Mouse (Mus musculus): Measurements from ENCODE around the gene Zfp622.

Zfp622 gene

DNA sequence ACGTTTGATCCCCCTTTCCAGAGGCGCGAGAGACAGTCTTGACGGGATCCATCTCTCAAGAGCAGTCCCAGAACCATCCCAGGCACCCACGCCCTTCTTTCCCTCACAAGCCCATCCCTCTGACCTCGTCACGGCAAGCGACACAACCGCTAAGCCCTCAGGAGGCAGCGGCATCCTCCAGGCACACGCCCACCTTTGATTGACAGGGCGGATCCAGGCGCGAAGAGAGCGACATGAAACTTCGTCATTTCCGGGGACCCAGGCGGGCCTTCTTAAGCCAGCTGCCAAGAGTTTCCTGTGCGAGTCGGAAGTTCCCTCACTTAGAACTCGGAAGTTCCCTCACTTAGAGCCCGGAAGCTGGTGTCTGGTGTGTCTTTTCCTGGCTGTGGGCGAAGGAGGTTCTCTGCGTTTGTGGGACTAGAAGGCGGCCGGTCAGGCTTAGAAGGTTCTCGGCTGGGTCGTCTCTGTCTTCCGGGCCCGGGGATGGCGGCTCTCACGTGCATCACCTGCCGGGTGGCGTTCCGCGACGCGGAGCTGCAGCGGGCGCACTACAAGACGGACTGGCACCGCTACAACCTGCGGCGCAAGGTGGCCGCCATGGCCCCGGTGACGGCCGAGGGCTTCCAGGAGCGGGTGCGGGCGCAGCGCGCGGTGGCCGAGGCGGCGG lies at the start of gene Zfp622:
Gene Zfp622 (plus strand): TSS at position 300 of the 667 bp plus-strand sequence.
- DNase-seq = peak; percentile 95 to 96

DNA sequence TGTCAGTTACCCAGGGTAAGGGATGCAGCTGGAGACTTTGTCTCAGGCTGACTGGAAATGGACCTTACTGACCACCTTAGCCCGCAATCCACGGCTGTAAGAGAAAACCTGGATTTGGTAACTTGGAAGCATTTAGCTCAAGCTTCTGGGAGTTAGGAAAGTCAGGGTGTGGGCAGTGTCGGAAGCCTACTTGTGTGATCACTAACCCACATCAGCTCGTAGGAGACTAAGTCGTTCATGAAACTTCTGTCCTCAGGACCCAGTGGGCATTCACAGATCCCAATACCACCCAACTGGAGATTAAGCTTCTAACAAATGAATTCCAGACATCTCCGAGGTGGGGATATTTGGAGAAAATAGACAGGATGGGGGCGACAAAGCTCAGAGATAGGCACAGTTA lies 49.8 kb upstream of the Zfp622 start:
- DNase-seq = no peak

GRCm38 (mm10) chr15:25938496-25938895 lies 45.7 kb upstream of the Zfp622 start:
- DNase-seq = no peak

DNA sequence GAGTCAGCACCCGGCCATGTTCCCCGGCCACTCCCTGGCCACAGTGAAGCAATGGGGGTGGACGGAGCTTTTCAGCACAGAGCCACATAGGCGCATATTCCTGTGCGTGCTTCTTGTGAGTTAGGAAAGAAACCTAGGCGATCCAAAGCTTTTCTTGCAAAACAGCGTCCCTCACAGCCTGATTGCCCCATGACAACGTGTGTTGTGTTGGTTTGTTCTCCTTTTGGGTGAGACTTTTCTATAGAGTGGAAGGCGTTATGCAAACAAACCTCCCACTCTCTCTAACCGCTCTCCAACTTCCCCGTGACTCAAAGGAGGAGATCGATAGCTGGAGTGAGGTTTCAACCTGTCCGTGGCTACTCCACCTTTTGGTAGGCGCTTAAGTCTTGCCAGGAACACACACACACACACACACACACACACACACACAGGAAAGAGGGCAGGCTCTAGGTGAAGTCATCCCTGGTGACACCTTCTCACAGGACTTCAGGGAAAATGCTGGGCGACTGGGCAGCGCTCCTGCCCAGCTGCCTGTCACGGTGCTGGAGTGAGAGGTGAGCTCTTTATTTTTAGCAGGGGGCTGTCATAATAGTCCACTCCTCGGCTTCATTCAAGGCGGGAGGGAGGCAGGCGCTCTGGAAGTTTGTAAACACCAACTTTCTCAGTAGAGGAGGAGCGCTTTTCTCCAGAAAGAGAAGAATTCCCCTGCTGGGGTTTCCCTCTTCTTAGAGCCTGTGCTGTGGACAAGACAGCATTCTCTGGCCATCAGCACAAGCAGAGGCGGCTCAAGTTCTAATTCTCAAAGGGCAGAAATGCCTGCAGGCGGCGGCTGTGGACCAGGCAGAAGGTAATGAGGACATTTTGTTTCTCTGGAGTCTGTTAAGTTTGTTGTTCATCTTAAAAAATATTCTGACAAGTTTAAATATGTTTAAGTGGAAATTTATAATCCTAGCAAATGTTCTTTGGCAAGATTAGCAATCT lies 43.5 kb upstream of the Zfp622 start:
- DNase-seq = peak; percentile 34 to 56

DNA sequence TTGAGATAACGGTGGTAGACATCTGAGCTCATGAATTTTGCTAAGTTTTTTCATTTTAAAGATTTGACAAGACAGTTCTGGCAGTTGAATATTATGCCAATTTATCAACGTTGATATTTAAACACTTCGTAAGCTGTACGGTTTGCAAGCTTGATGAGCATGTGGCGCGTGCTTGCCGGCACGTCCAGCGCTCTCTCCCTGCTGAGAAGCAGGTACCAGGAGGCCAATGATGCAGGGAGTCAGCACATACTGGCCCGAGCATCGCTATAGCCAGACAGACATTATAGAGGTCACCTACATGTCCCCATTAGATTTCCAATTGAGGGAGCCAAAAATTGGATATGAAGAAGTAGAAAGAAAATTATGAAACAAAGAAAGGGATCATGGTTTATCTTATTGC lies 42.7 kb upstream of the Zfp622 start:
- DNase-seq = no peak

- no peak for DNase-seq
Observed at GRCm38 (mm10) chr15:25942415-25942814, 41.8 kb upstream of the Zfp622 start.

DNA sequence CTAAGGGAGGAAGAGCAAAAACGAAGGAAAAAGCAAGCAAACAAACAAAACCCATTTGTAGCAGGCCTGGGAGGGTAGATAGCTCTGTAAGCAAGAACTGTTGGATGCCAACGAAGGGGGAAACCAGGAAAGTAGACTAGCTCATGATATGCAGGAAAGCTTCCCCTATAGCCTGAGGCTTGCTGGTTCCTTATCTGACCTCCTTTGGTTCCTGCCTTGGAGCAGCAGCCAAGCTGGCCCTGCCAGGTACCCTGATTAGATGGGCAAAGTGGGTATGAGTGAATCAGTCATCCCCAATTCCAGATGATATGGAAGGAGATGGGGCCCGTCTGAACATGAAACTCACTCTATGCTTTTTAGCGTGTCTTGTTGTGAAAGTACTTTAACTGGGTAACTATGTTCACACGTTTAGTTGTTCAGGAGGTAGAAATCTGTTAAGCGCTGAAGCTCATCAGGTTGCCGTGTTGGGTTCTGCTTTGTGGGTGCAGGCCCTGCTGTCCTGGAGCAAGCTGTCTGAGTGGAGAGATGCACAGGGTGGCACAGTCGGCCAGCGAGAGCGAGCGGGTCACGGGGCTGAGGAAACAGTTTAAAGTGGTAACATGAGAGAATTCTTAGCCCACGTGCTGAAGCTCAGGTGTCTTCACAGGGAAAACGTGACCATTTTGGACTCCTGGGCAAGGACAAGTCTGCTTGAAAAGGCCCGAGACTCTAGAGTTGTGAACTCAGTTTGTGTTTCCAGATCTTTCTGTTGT lies 40.6 kb upstream of the Zfp622 start:
- no peak for DNase-seq

- no peak for DNase-seq
Observed at GRCm38 (mm10) chr15:25945224-25945623, 38.9 kb upstream of the Zfp622 start.

DNA sequence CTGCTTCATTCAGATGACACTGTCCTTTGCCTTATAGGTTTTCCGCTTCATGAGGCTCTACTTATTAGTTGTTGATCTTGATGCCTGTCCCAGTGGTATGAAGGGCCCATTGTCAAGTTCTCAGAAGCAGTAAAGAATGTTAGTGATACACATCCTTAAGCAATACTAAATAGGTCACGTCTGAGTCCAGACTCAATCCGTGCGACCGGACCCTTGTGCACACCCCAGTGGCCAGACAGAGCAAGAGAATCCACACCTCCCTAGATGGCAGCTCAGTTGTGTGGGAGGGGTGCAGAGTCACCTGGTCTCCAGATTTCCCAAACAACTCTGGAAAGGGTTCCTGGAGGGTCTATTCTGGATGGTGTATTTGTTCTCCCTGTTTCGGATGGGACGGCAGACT lies 37.7 kb upstream of the Zfp622 start:
- no peak for DNase-seq

DNA sequence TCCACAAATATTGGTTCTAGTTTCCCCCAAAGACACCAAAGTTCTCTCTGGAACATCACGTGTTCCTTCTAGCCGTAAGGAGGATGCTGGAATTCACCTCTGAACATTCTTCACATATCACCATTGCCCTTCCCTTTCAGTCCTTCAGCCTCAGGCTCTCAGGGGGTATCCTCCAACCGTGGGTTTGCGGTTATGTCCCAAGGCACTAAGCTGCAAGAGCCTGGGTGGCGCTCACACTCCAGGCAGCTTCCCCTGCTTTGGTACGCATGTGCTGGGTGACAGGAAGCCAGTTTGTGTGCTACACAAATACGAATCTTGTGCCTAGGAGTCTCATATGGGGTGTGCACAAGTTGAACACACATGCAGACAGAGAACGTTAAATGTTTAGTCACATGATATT lies 36.8 kb upstream of the Zfp622 start:
- DNase-seq = no peak

DNA sequence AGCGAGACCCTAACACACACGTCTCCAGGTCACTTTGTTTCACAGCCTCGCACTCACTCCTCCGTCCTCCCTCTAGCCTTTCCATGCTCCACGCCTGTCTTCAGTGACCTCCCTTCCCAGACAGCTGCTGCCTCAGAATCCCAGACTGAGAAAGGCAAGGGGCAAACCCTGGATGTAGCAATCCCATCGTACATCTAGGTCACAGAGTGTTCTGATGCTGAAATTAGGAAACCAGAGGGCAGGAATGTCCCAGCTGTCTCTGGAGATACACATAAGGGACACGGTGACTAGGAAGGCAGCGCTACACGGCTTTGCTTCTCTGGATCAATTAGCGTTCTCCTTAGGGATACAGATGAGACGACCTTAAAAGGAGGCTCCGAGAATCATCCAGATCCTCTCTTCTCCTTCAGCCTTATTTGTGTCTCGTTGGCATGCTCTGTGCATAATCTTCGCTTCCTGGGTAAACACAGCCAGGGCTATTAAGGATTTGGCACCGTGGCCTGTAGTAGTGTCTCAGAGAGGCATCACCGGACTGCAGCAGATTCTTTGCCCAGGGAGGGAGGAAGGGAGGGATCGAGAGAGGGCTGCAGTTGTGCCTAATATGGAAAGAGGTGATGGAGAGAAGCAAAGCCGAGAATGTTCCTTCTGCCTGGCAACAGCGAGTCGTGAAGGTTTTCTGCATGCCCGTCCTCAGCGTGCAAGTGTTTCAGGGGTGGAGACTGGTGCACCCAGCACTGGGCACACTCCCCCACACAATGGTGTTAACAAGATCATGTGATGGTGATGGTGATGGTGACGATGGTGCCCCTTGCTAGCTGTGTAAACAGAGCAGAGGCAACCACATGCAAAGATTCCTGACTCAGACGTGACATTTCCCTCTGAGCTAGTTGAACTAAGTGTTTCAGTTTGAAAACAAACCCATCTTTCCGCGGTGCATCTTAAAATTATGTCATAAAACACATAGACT lies 35.6 kb upstream of the Zfp622 start:
- DNase-seq = no peak

DNA sequence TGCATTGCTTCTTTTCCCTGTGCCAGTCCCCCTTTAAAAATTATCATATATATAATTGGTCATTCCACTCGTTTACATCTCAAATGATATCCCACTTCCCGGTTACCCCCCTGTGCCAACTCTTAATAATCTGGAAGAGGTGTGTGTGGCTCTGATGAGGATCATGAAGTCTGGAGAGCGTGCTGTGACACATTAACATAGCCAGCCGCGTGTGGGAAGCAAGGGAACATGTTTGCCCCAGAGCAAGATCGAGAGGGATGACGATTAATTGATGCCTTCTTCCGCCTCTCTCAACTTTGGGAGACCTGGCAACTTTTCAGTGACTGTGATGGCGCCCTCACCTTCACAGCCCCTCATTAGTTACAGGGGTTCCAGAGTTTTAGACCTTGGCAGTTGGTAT lies 34.5 kb upstream of the Zfp622 start:
- DNase-seq = no peak

DNA sequence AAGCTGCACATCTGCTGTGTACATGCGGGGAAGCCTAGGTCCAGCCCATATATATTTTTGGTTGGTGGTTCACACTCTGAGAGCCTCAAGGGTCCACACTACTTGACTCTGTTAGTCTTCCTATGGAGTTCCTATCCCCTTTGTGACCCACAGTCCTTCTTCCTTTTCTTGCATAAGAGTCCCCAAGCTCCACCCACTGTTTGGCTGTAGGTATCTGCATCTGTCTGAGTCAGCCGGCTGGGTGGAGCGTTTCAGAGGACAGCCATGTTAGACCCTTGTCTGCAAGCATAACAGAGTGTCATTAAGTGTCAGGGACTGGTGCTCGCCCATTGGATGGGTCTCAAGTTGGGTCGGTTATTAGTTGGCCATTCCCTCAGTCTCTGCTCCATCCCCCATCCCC lies 33.6 kb upstream of the Zfp622 start:
- no peak for DNase-seq

- no peak for DNase-seq
Observed at GRCm38 (mm10) chr15:25951037-25951436, 33.1 kb upstream of the Zfp622 start.

- DNase-seq = no peak
Observed at GRCm38 (mm10) chr15:25956001-25956400, 28.2 kb upstream of the Zfp622 start.

GRCm38 (mm10) chr15:25956422-25957117 lies 27.6 kb upstream of the Zfp622 start:
- DNase-seq = peak in 1 of 2 experiments; percentile 40

DNA sequence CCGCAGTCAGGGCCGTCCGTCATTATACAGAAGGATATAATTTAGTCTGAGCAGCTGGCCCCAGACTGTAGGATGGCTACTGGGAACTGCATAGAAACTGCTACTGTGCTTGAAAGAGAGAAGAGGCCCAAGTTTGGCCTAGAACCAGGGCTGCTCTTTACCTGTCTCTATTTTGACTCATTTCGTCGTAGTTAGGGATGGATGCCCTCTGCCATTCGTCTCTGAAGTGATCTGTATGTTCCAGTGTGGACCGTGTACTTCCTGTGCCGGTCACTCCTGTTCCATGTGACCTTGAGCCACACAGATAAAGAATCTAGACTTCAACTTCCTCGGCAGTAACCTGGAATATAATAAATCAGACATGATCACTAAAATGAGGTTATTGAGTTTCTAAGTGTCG lies 26.5 kb upstream of the Zfp622 start:
- DNase-seq = no peak

DNA sequence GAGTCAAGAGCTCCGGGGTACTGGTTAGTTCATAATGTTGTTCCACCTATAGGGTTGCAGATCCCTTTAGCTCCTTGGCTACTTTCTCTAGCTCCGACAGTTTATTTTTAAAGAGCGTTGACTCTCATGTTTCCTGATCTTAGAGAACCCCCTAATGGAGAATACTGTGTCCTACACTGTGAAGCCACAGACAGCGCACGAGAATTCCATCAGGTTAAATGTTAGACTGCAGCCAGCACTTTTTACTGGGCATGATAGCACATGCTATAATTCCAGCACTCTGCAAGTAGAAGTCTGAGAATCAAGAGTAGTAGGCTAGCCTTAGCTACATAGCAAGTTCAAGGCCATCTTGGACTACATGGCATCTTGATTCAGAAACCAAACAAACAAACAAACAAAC lies 24.8 kb upstream of the Zfp622 start:
- no peak for DNase-seq

GRCm38 (mm10) chr15:25960231-25960630 lies 23.9 kb upstream of the Zfp622 start:
- no peak for DNase-seq

GRCm38 (mm10) chr15:25966220-25966774 lies 17.9 kb upstream of the Zfp622 start:
- no peak for DNase-seq

GRCm38 (mm10) chr15:25971596-25971995 lies 12.6 kb upstream of the Zfp622 start:
- DNase-seq = no peak

Measured in kidney, postnatal 4 days (tissue).